Mouse (Mus musculus): ENCODE data around the gene Tada2a. TPM values are rescaled to one million over a fixed set of nuclear protein-coding genes. Genes with fewer than 3 reads are reported as not detected.

Tada2a gene
- polyA plus RNA-seq, 1 experiment from 2014 or later, result 32.8 TPM

GRCm38 (mm10) chr11:84121051-84121956 is 8.1 kb downstream of the Tada2a start:
- Histone ChIP-seq H3K9me3 (ENCODE audit: control insufficient read depth, low read length) (no peaks in the 10 kb centered on the region), H3K36me3 (ENCODE audit: control insufficient read depth, insufficient read depth, low read length) (peaks cover 6% of the 10 kb centered on the region), H3K27me3 (ENCODE audit: control insufficient read depth, insufficient read depth, low read length) (no peaks in the 10 kb centered on the region), H3K27ac (ENCODE audit: low read depth, low read length) (no peak overlapping the region), H3K9ac (ENCODE audit: low read length) (no peak overlapping the region), H3K4me3 (ENCODE audit: low read depth, low read length) (no peak overlapping the region), H3K4me2 (ENCODE audit: low read depth) (no peak overlapping the region), H3K4me1 (ENCODE audit: control insufficient read depth, insufficient read depth, low read length) (no peaks in the 10 kb centered on the region)
- no peak for ATAC-seq (ENCODE audit: insufficient read depth, low FRiP score, low TSS enrichment)
- no peak for DNase-seq (ENCODE audit: low spot score)
- WGBS, result 58% methylated on average over 12 of the region's 12 CpGs

DNA sequence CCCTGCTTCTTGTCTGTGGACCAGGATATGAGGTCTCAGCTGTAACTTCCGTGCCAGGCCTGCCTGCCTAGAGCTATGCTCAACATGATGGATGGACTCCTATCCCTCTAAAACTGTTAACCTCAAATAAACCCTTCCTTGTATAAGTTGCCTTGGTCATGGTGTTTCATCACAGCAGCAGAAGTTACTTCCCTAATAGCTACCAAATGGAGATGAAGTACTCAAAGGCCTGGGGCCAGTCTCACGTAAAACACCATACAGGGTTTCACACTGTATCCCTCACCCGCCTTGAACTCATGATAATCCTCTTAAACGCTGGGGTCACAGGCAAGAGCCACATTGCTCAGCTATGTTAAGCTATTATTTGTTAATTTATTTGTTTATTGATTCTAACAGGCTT is 12.0 kb downstream of the Tada2a start:
- no peak overlapping the region for H3K4me3 ChIP-seq (ENCODE audit: low read depth, low read length)
- DNase-seq (ENCODE audit: low spot score), result no peak
- H3K27ac ChIP-seq (ENCODE audit: low read depth, low read length), result no peak overlapping the region
- no peaks in the 10 kb centered on the region for H3K27me3 ChIP-seq (ENCODE audit: control insufficient read depth, insufficient read depth, low read length)
- no peaks in the 10 kb centered on the region for H3K9me3 ChIP-seq (ENCODE audit: control insufficient read depth, low read length)
- no peak for ATAC-seq (ENCODE audit: insufficient read depth, low FRiP score, low TSS enrichment)
- 91% methylated on average over 4 of the region's 4 CpGs for WGBS
- H3K4me2 ChIP-seq (ENCODE audit: low read depth), result no peak overlapping the region
- no peak overlapping the region for H3K9ac ChIP-seq (ENCODE audit: low read length)
- no peaks in the 10 kb centered on the region for H3K4me1 ChIP-seq (ENCODE audit: control insufficient read depth, insufficient read depth, low read length)
- peaks cover 6% of the 10 kb centered on the region for H3K36me3 ChIP-seq (ENCODE audit: control insufficient read depth, insufficient read depth, low read length)

DNA sequence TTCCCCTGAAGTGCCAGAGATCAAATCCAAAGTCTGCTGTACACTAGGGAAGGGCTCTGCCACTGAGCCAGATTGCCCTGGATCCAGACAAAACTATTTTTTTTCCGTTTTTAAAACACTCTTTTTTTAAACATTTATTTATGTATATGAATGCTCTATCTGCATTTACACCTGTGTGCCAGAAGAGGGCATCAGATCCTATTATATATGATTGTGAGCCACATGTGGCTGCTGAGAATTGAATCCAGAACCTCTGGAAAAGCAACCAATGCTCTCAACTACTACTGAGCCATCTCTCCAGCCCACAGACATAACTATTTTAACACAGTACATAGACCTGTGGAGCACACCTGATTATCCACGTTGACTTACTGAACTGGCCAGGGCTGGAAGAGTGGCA is 13.2 kb downstream of the Tada2a start:
- no peaks in the 10 kb centered on the region for H3K4me1 ChIP-seq (ENCODE audit: control insufficient read depth, insufficient read depth, low read length)
- 64% methylated on average over 2 of the region's 2 CpGs for WGBS

GRCm38 (mm10) chr11:84115646-84116045 is 13.8 kb downstream of the Tada2a start:
- WGBS, result 88% methylated on average over 9 of the region's 9 CpGs
- H3K36me3 ChIP-seq (ENCODE audit: control insufficient read depth, insufficient read depth, low read length), result peaks cover 4% of the 10 kb centered on the region
- no peak overlapping the region for H3K27ac ChIP-seq (ENCODE audit: low read depth, low read length)
- no peak overlapping the region for H3K4me2 ChIP-seq (ENCODE audit: low read depth)
- DNase-seq (ENCODE audit: low spot score) (no peak), ATAC-seq (ENCODE audit: insufficient read depth, low FRiP score, low TSS enrichment) (no peak)
- H3K27me3 ChIP-seq (ENCODE audit: control insufficient read depth, insufficient read depth, low read length), result no peaks in the 10 kb centered on the region
- H3K9me3 ChIP-seq (ENCODE audit: control insufficient read depth, low read length), result no peaks in the 10 kb centered on the region
- H3K4me1 ChIP-seq (ENCODE audit: control insufficient read depth, insufficient read depth, low read length), result no peaks in the 10 kb centered on the region
- H3K9ac ChIP-seq (ENCODE audit: low read length), result no peak overlapping the region
- no peak overlapping the region for H3K4me3 ChIP-seq (ENCODE audit: low read depth, low read length)

More for the DNA sequence above, 13.2 kb downstream of the Tada2a start:
- no peak overlapping the region for H3K4me3 ChIP-seq (ENCODE audit: low read depth, low read length)
- no peak overlapping the region for H3K27ac ChIP-seq (ENCODE audit: low read depth, low read length)
- no peaks in the 10 kb centered on the region for H3K27me3 ChIP-seq (ENCODE audit: control insufficient read depth, insufficient read depth, low read length)
- DNase-seq (ENCODE audit: low spot score) (no peak), ATAC-seq (ENCODE audit: insufficient read depth, low FRiP score, low TSS enrichment) (no peak)
- no peak overlapping the region for H3K9ac ChIP-seq (ENCODE audit: low read length)
- no peaks in the 10 kb centered on the region for H3K9me3 ChIP-seq (ENCODE audit: control insufficient read depth, low read length)
- no peak overlapping the region for H3K4me2 ChIP-seq (ENCODE audit: low read depth)
- H3K36me3 ChIP-seq (ENCODE audit: control insufficient read depth, insufficient read depth, low read length), result peaks cover 6% of the 10 kb centered on the region

- Histone ChIP-seq H3K9ac (ENCODE audit: low read length) (no peak overlapping the region), H3K27me3 (ENCODE audit: control insufficient read depth, insufficient read depth, low read length) (no peaks in the 10 kb centered on the region), H3K36me3 (ENCODE audit: control insufficient read depth, insufficient read depth, low read length) (no peaks in the 10 kb centered on the region; the same call in none of the 2 replicates), H3K27ac (ENCODE audit: low read depth, low read length) (no peak overlapping the region), H3K9me3 (ENCODE audit: control insufficient read depth, low read length) (no peaks in the 10 kb centered on the region), H3K4me1 (ENCODE audit: control insufficient read depth, insufficient read depth, low read length) (no peaks in the 10 kb centered on the region), H3K4me3 (ENCODE audit: low read depth, low read length) (no peak overlapping the region), H3K4me2 (ENCODE audit: low read depth) (no peak overlapping the region)
- 89% methylated on average over 5 of the region's 5 CpGs for WGBS
- ATAC-seq (ENCODE audit: insufficient read depth, low FRiP score, low TSS enrichment) (no peak), DNase-seq (ENCODE audit: low spot score) (no peak)
Measured at GRCm38 (mm10) chr11:84113623-84114022, 15.8 kb downstream of the Tada2a start.

DNA sequence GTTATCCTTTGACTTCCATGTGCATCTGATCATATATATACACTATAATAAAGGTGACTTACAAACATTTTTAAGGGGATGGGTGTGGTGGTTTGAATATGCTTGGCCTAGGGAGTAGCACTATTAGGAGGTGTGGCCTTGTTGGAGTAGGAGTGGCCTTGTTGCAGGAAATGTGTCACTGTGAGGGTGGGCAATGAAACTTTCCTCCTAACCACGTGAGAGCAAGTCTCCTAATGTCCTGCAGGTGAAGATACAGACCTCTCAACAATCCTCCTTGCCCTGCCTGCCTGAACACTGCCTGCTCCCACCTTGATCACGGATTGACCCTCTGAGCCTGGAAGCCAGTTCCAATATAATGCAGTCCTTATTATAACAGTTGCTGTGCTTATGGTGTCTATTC is 22.3 kb downstream of the Tada2a start:
- H3K27ac ChIP-seq (ENCODE audit: low read depth, low read length), result no peak overlapping the region
- no peaks in the 10 kb centered on the region for H3K4me1 ChIP-seq (ENCODE audit: control insufficient read depth, insufficient read depth, low read length)
- H3K9ac ChIP-seq (ENCODE audit: low read length), result no peak overlapping the region
- H3K4me2 ChIP-seq (ENCODE audit: low read depth), result no peak overlapping the region
- no peaks in the 10 kb centered on the region for H3K27me3 ChIP-seq (ENCODE audit: control insufficient read depth, insufficient read depth, low read length)
- no peak overlapping the region for H3K4me3 ChIP-seq (ENCODE audit: low read depth, low read length)
- no peak for DNase-seq (ENCODE audit: low spot score)
- no peaks in the 10 kb centered on the region for H3K9me3 ChIP-seq (ENCODE audit: control insufficient read depth, low read length)
- WGBS, result 68% methylated on average over 2 of the region's 2 CpGs
- no peak for ATAC-seq (ENCODE audit: insufficient read depth, low FRiP score, low TSS enrichment)
- peaks cover 6% of the 10 kb centered on the region for H3K36me3 ChIP-seq (ENCODE audit: control insufficient read depth, insufficient read depth, low read length)

DNA sequence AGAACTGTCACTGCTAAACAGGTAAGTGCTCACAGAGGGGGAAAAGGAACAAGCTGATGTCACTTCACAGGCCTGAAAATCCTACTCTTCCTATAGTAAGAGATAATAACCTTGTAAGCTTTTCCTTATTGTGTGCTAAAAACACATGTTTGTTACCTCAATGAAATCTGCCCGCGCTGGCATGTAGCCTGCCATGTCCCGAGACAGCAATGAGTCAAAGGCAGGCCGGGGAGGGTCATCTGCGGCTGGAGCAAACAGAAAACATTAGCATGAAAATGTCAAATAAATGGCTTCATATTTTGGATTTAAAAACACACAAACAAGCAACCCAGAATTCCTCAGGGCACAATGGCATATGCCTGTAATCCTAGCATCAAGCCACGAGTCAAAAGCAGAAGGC is 25.4 kb downstream of the Tada2a start:
- H3K36me3 ChIP-seq (ENCODE audit: control insufficient read depth, insufficient read depth, low read length), result peaks cover 6% of the 10 kb centered on the region
- no peak overlapping the region for H3K4me2 ChIP-seq (ENCODE audit: low read depth)
- DNase-seq (ENCODE audit: low spot score) (no peak), ATAC-seq (ENCODE audit: insufficient read depth, low FRiP score, low TSS enrichment) (no peak)
- no peak overlapping the region for H3K9ac ChIP-seq (ENCODE audit: low read length)
- WGBS, result 90% methylated on average over 6 of the region's 6 CpGs
- H3K4me1 ChIP-seq (ENCODE audit: control insufficient read depth, insufficient read depth, low read length), result no peaks in the 10 kb centered on the region
- H3K4me3 ChIP-seq (ENCODE audit: low read depth, low read length), result no peak overlapping the region
- no peak overlapping the region for H3K27ac ChIP-seq (ENCODE audit: low read depth, low read length)
- H3K9me3 ChIP-seq (ENCODE audit: control insufficient read depth, low read length), result no peaks in the 10 kb centered on the region
- H3K27me3 ChIP-seq (ENCODE audit: control insufficient read depth, insufficient read depth, low read length), result no peaks in the 10 kb centered on the region

GRCm38 (mm10) chr11:84101182-84101581 is 28.2 kb downstream of the Tada2a start:
- Histone ChIP-seq H3K4me3 (ENCODE audit: low read depth, low read length) (no peak overlapping the region), H3K27me3 (ENCODE audit: control insufficient read depth, insufficient read depth, low read length) (no peaks in the 10 kb centered on the region), H3K4me1 (ENCODE audit: control insufficient read depth, insufficient read depth, low read length) (no peaks in the 10 kb centered on the region), H3K27ac (ENCODE audit: low read depth, low read length) (no peak overlapping the region), H3K9me3 (ENCODE audit: control insufficient read depth, low read length) (no peaks in the 10 kb centered on the region), H3K9ac (ENCODE audit: low read length) (no peak overlapping the region), H3K36me3 (ENCODE audit: control insufficient read depth, insufficient read depth, low read length) (peaks cover 4% of the 10 kb centered on the region), H3K4me2 (ENCODE audit: low read depth) (no peak overlapping the region)
- ATAC-seq (ENCODE audit: insufficient read depth, low FRiP score, low TSS enrichment), result no peak
- no peak for DNase-seq (ENCODE audit: low spot score)

Data from neural tube, embryonic 11.5 days (tissue).